Comparison of ENCODE assay signal across 16 mouse cellular contexts in genomic region chr16:91217948-91218347, GRCm38 (mm10). TPM values are rescaled to one million over a fixed set of nuclear protein-coding genes. Genes with fewer than 3 reads are reported as not detected.
DNase-seq lines count a peak whose midpoint lies in the region; ATAC-seq and TF ChIP-seq lines count a peak whose summit lies in the region.
"Had no signal": no experiment of that assay in that cellular context is flagged by ENCODE, and none has a peak within 500 bp of the region (broad histone marks: within the 10 kb centered on the region; RNA-seq: fewer than 3 reads in every experiment).

No protein-coding gene starts in this region.

- H3K4me1 ChIP-seq in kidney, adult 2 months (ENCODE audit: control insufficient read depth, insufficient read depth, low read length) = no peaks in the 10 kb centered on the region
- no peaks in the 10 kb centered on the region for H3K4me1 ChIP-seq in kidney, embryonic 14.5 days (ENCODE audit: control insufficient read depth, insufficient read depth, low read length)
- peaks cover 2% of the 10 kb centered on the region; the same call in 1 of the 2 replicates for H3K4me1 ChIP-seq in testis, adult 2 months (ENCODE audit: control insufficient read depth, insufficient read depth, low read length)
- H3K4me1 ChIP-seq in MEL (ENCODE audit: control insufficient read depth in 1 of 2, insufficient read depth in 2 of 2, low read length in 2 of 2) = no peaks in the 10 kb centered on the region

- H3K9me3 ChIP-seq in kidney, embryonic 14.5 days (ENCODE audit: control insufficient read depth, low read length) = peaks cover 7% of the 10 kb centered on the region
- H3K9me3 ChIP-seq in MEL (replicated peaks; ENCODE audit: insufficient read depth, low read length) = no peaks in the 10 kb centered on the region

- peak; percentile 34; the same call in 1 of the 2 replicates for TF ChIP-seq CTCF in kidney, adult 2 months (conservative IDR thresholded peaks at IDR 0.05; ENCODE audit: insufficient read depth, insufficient read length, low read depth, low read length)
- TF ChIP-seq CTCF in testis, adult 2 months (IDR thresholded peaks at IDR 0.05; ENCODE audit: control insufficient read depth, insufficient read depth, insufficient replicate concordance, low read depth, low read length) = peak; percentile 25; the same call in 1 of the 2 replicates
- peak; percentile 39 to 61 (median 52); a peak in 5 of 6 replicates for TF ChIP-seq CTCF in MEL (IDR thresholded peaks at IDR 0.05 in 2 of 3, conservative IDR thresholded peaks at IDR 0.05 in 1 of 3; ENCODE audit: control insufficient read depth in 1 of 3, insufficient read depth in 1 of 3, low read depth in 2 of 3, low read length in 3 of 3, poor library complexity in 1 of 3, severe bottlenecking in 1 of 3)

- TF ChIP-seq RAD21 in MEL (IDR thresholded peaks at IDR 0.05; ENCODE audit: low read depth, low read length) = peak; percentile 62

- no peak for TF ChIP-seq POLR2A in kidney, adult 2 months (IDR thresholded peaks at IDR 0.05; ENCODE audit: low read depth, low read length)
- TF ChIP-seq POLR2A in testis, adult 2 months (IDR thresholded peaks at IDR 0.05; ENCODE audit: control insufficient read depth, low read depth, low read length) = no peak
- TF ChIP-seq POLR2A in MEL (IDR thresholded peaks at IDR 0.05; ENCODE audit: control insufficient read depth in 1 of 2, insufficient read depth in 1 of 2, low read depth in 1 of 2, low read length in 2 of 2, poor library complexity in 1 of 2) = no peak

- DNase-seq in kidney, adult 2 months = no peak
- DNase-seq in testis, postnatal 14 days (ENCODE audit: low spot score) = no peak
- DNase-seq in MEL (ENCODE audit: low read depth, low spot score) = peak; percentile 43
- no peak for DNase-seq in right cerebral cortex, adult 2 months (ENCODE audit: low spot score in 2 of 2)
- DNase-seq in embryo, embryonic 11 days = no peak
- DNase-seq: cerebellum, adult 11-12 months; gastrocnemius, postnatal 25 days; kidney, adult 8-10 months had no signal

- no peak for ATAC-seq in kidney, embryonic 14.5 days (ENCODE audit: low FRiP score, low TSS enrichment)
- ATAC-seq: midbrain, embryonic 13.5 days had no signal

- H3K9ac ChIP-seq in kidney, embryonic 14.5 days (ENCODE audit: low read depth, low read length) = no peak overlapping the region
- no peak overlapping the region for H3K9ac ChIP-seq in MEL (ENCODE audit: control insufficient read depth, low read depth, low read length, poor library complexity, severe bottlenecking)
- H3K9ac ChIP-seq: heart, embryonic 12.5 days; limb, embryonic 15.5 days; midbrain, embryonic 13.5 days had no signal

- H3K4me2 ChIP-seq in kidney, embryonic 14.5 days (replicated peaks; ENCODE audit: low read depth, low read length) = no peak overlapping the region
- H3K4me2 ChIP-seq: heart, embryonic 12.5 days; limb, embryonic 15.5 days; midbrain, embryonic 13.5 days had no signal

- H3K27ac ChIP-seq in kidney, adult 2 months (ENCODE audit: insufficient read depth, low read depth, low read length) = no peak overlapping the region
- H3K27ac ChIP-seq in kidney, embryonic 14.5 days (ENCODE audit: low read depth, low read length) = no peak overlapping the region
- H3K27ac ChIP-seq in testis, adult 2 months (ENCODE audit: control insufficient read depth, insufficient read depth, low read depth, low read length) = no peak overlapping the region
- H3K27ac ChIP-seq in MEL (ENCODE audit: control insufficient read depth, low read depth, low read length) = no peak overlapping the region
- H3K27ac ChIP-seq: hindbrain, embryonic 10.5 days; limb, embryonic 15.5 days; macrophage; midbrain, embryonic 13.5 days had no signal

- no peak for TF ChIP-seq EP300 in MEL (IDR thresholded peaks at IDR 0.05; ENCODE audit: low read depth in 1 of 2, low read length in 2 of 2)

- H3K4me3 ChIP-seq in kidney, adult 2 months (ENCODE audit: insufficient read depth, low read depth, low read length) = no peak overlapping the region
- no peak overlapping the region for H3K4me3 ChIP-seq in kidney, embryonic 14.5 days (ENCODE audit: low read length)
- H3K4me3 ChIP-seq in testis, adult 2 months (ENCODE audit: control insufficient read depth, low read depth, low read length) = no peak overlapping the region
- no peak overlapping the region for H3K4me3 ChIP-seq in MEL (ENCODE audit: control insufficient read depth in 1 of 2, insufficient read depth in 1 of 2, low read depth in 2 of 2, low read length in 2 of 2)
- H3K4me3 ChIP-seq: heart, embryonic 12.5 days; hindbrain, embryonic 10.5 days; limb, embryonic 15.5 days; midbrain, embryonic 13.5 days had no signal

- H3K36me3 ChIP-seq in kidney, adult 2 months (ENCODE audit: control insufficient read depth, insufficient read depth, low read length) = no peaks in the 10 kb centered on the region
- no peaks in the 10 kb centered on the region for H3K36me3 ChIP-seq in kidney, embryonic 14.5 days (ENCODE audit: control insufficient read depth, insufficient read depth, low read length)
- no peaks in the 10 kb centered on the region for H3K36me3 ChIP-seq in testis, adult 2 months (ENCODE audit: control insufficient read depth, insufficient read depth, low read length)
- no peaks in the 10 kb centered on the region for H3K36me3 ChIP-seq in MEL (ENCODE audit: control insufficient read depth in 1 of 2, insufficient read depth in 2 of 2, low read length in 2 of 2)
- H3K36me3 ChIP-seq: heart, embryonic 12.5 days; hindbrain, embryonic 10.5 days; limb, embryonic 15.5 days; midbrain, embryonic 13.5 days had no signal

- peaks cover 5% of the 10 kb centered on the region; the same call in 1 of the 2 replicates for H3K27me3 ChIP-seq in kidney, adult 2 months (replicated peaks; ENCODE audit: control insufficient read depth, insufficient read depth, low read length)
- peaks cover 96% of the 10 kb centered on the region for H3K27me3 ChIP-seq in kidney, embryonic 14.5 days (ENCODE audit: control insufficient read depth, insufficient read depth, low read length)
- H3K27me3 ChIP-seq in testis, adult 2 months (ENCODE audit: control insufficient read depth, insufficient read depth, low read length) = peaks cover 3% of the 10 kb centered on the region; the same call in 1 of the 2 replicates
- no peaks in the 10 kb centered on the region; a peak in 1 of 4 replicates for H3K27me3 ChIP-seq in MEL (ENCODE audit: control insufficient read depth in 1 of 2, insufficient read depth in 2 of 2, low read length in 2 of 2)

- H3K79me2 ChIP-seq in MEL (ENCODE audit: control insufficient read depth, insufficient read depth, low read length, poor library complexity) = no peaks in the 10 kb centered on the region

- 78% methylated on average over 6 of the region's 6 CpGs for WGBS in kidney, adult 2 months
- 76% methylated on average over 6 of the region's 6 CpGs for WGBS in kidney, embryonic 14.5 days

TF ChIP-seq in MEL, 35 proteins besides CTCF, POLR2A, EP300 and RAD21:
- TF ChIP-seq JUND (IDR thresholded peaks at IDR 0.05; ENCODE audit: low read depth, low read length) (no peak), UBTF (IDR thresholded peaks at IDR 0.05; ENCODE audit: borderline replicate concordance, insufficient read depth, low read depth, low read length) (no peak), NRF1 (IDR thresholded peaks at IDR 0.05; ENCODE audit: insufficient read depth, low read depth, low read length, poor library complexity, severe bottlenecking) (no peak), ELF1 (IDR thresholded peaks at IDR 0.05; ENCODE audit: low read depth, low read length) (no peak), KAT2A (conservative IDR thresholded peaks at IDR 0.05; ENCODE audit: low read depth, low read length) (no peak), ZKSCAN1 (IDR thresholded peaks at IDR 0.05; ENCODE audit: low read depth, low read length) (no peak), TAL1 (IDR thresholded peaks at IDR 0.05; ENCODE audit: low read length) (no peak), CHD1 (IDR thresholded peaks at IDR 0.05; ENCODE audit: low read depth, low read length) (no peak), USF2 (IDR thresholded peaks at IDR 0.05; ENCODE audit: borderline replicate concordance in 1 of 2, insufficient read depth in 1 of 2, low read depth in 1 of 2, low read length in 2 of 2) (no peak), ZC3H11A (IDR thresholded peaks at IDR 0.05; ENCODE audit: low read depth, low read length) (peak; percentile 56), BHLHE40 (IDR thresholded peaks at IDR 0.05; ENCODE audit: borderline replicate concordance, low read depth, low read length) (no peak), SMC3 (IDR thresholded peaks at IDR 0.05; ENCODE audit: low read depth, low read length) (peak; percentile 68), RCOR1 (IDR thresholded peaks at IDR 0.05; ENCODE audit: low read depth, low read length) (no peak), MYB (IDR thresholded peaks at IDR 0.05; ENCODE audit: low read depth, low read length) (no peak), NELFE (IDR thresholded peaks at IDR 0.05; ENCODE audit: low read depth, low read length) (no peak)

RNA-seq across cellular contexts. Expression of gene Olig2, which starts 7.3 kb away (rescaled TPM):
- polyA plus RNA-seq in kidney, adult 2 months (2012; rRNA removed) = 0.03 TPM in 1 of 2 replicates, not detected in the other
- not detected in 2 replicates for polyA plus RNA-seq in kidney, embryonic 14.5 days (2014; fragmentation: Nextera tagmentation; extraction: Ambion mirVana)
- not detected in 2 replicates for polyA plus RNA-seq in testis, adult 2 months (2012; rRNA removed)
- not detected in 2 replicates for total RNA-seq in MEL (2012; rRNA removed)
- polyA plus RNA-seq in MEL (2012; ENCODE audit: insufficient read depth in 1 of 2, insufficient read length in 2 of 2, low read depth in 1 of 2, low replicate concordance in 2 of 2, missing spikeins in 1 of 2) = not detected
- total RNA-seq: gastrocnemius, postnatal 25 days had no signal
- polyA plus RNA-seq: heart, embryonic 12.5 days; limb, embryonic 15.5 days; macrophage had no signal

RNA-seq across cellular contexts. Expression of gene Olig1, which starts 51.6 kb away (rescaled TPM):
- 0.17 and 0.23 TPM in 2 replicates for polyA plus RNA-seq in kidney, adult 2 months (2012; rRNA removed)
- not detected in 2 replicates for polyA plus RNA-seq in kidney, embryonic 14.5 days (2014; fragmentation: Nextera tagmentation; extraction: Ambion mirVana)
- polyA plus RNA-seq in testis, adult 2 months (2012; rRNA removed) = 3.2 and 3.3 TPM in 2 replicates
- not detected in 2 replicates for total RNA-seq in MEL (2012; rRNA removed)
- polyA plus RNA-seq in MEL (2012; ENCODE audit: insufficient read depth in 1 of 2, insufficient read length in 2 of 2, low read depth in 1 of 2, low replicate concordance in 2 of 2, missing spikeins in 1 of 2) = not detected
- total RNA-seq: gastrocnemius, postnatal 25 days had no signal
- polyA plus RNA-seq: heart, embryonic 12.5 days; macrophage; spleen, adult 2 months had no signal
